Mouse (Mus musculus) stomach, embryonic 14.5 days (tissue): Measurements from ENCODE around the gene AL731706.1. TPM values are rescaled to one million over a fixed set of nuclear protein-coding genes. Genes with fewer than 3 reads are reported as not detected.

Source experiments
- ATAC-seq: fragments of 200-750 bp; cut with Nextera tagmentation; 2 replicates; pipeline ENCODE4 v1.8.0; 2017; ENCODE audit warnings: low read depth, moderate TSS enrichment; ENCODE audit not compliant: insufficient number of reproducible peaks, insufficient read depth, low FRiP score
- H3K27ac ChIP-seq: fragments of 300-500 bp; sonication (generic); 2 replicates; pipeline ENCODE4 v1.5.1; 2014; ENCODE audit warnings: mild to moderate bottlenecking, low read length, moderate library complexity, mixed read lengths
- H3K27me3 ChIP-seq: fragments of 300-500 bp; sonication (generic); 2 replicates; pipeline ENCODE4 v1.6.1; 2014; ENCODE audit warnings: low read length, control low read depth, mixed read lengths; ENCODE audit not compliant: control insufficient read depth, insufficient read depth
- H3K36me3 ChIP-seq: fragments of 300-500 bp; sonication (generic); 2 replicates; pipeline ENCODE4 v1.6.1; 2014; ENCODE audit warnings: mild to moderate bottlenecking, control low read depth, low read length, moderate library complexity, mixed read lengths; ENCODE audit not compliant: control insufficient read depth, insufficient read depth
- H3K4me1 ChIP-seq: fragments of 300-500 bp; sonication (generic); 2 replicates; pipeline ENCODE4 v1.6.1; 2014; ENCODE audit warnings: low read length, control low read depth, mixed read lengths; ENCODE audit not compliant: control insufficient read depth, insufficient read depth
- H3K4me2 ChIP-seq: fragments of 300-500 bp; sonication (generic); replicated peaks from 2 replicates; pipeline ENCODE4 v1.6.1; 2014; ENCODE audit warnings: low read depth, low read length, control low read depth
- H3K4me3 ChIP-seq: fragments of 300-500 bp; sonication (generic); 2 replicates; pipeline ENCODE4 v1.5.1; 2014; ENCODE audit warnings: low read depth, low read length, control low read depth
- H3K9ac ChIP-seq: fragments of 300-500 bp; sonication (generic); replicated peaks from 2 replicates; pipeline ENCODE4 v1.6.1; 2014; ENCODE audit warnings: low read depth, mild to moderate bottlenecking, control low read depth, low read length, moderate library complexity, mixed read lengths
- H3K9me3 ChIP-seq: fragments of 300-500 bp; sonication (generic); 2 replicates; pipeline ENCODE4 v1.6.1; 2016; ENCODE audit warnings: low read depth, low read length, control low read depth; ENCODE audit not compliant: control insufficient read depth
- WGBS: fragments of 180-500 bp; shearing (Covaris S2); extraction: QIAGEN DNeasy Blood & Tissue Kit; methylation state at CpG from one replicate; pipeline ENCODE4 v1.1.7; 2014; 5-methylcytosine and 5-hydroxymethylcytosine counted together
- polyA plus RNA-seq: library from polyadenylated mRNA; unstranded; fragments of >200 nt; fragmentation: Nextera tagmentation; extraction: Ambion mirVana; gene quantifications from 2 replicates; pipeline ENCODE4 v1.2.1, GENCODE M21; 2014

Gene AL731706.1
- 34.4 and 37.1 TPM in 2 replicates for polyA plus RNA-seq

DNA sequence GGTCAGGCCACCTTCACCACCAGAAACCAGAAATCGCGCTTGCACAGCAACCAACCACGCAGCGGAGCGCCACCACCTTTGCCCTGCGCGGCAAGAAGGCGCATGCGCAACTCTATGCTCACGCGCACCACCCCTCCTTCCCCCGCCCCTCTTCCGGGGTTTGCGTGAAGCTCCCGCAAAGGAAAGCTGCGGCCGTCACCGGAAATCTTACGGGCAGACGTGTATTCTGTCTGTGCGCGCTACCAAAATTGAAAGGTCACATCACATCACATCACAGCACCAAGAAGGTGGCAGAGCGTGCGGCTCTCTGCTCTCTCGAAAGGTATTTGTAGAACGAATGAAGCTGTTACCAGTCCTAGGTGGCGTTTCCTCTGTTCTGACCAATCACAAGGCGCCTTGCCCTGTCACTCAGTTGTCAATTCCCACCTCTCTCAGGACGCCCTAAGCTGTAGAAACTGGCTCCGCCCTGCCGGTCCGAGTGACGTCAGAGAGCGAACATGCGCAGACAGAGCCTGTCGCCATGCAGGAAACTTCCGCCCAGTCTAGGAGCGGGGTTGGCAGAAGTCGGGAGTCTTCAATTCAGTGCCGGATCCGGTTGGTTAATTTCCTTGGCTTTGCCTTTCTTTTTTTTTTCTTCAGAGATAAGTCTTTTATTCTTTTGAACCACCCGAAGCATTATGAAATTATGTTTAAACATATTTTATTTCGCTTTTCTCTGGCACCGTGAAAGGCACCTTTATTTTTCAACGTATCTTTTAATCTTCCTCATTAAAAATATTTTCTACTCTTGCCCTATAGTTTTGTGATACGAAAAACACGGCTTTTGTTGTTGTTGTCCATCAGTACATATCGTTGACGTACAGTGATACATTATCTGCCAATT lies at the start of gene AL731706.1, which contains the start of the genes Slx4ip and Mkks:
Gene AL731706.1 (minus strand): TSS at position 322 of the 883 bp plus-strand sequence.
Gene Slx4ip (plus strand): TSS at position 151 of the 883 bp plus-strand sequence.
Gene Mkks (minus strand): TSS at position 322 of the 883 bp plus-strand sequence.
- H3K4me1 ChIP-seq, result peaks cover 5% of the 10 kb centered on the region; the same call in 1 of the 2 replicates
- peak within 1 kb of the TSS; percentile 65 for H3K9ac ChIP-seq
- peak within 1 kb of the TSS; percentile 46 for H3K4me2 ChIP-seq
- H3K4me3 ChIP-seq, result peak within 1 kb of the TSS; percentile 78
- no peaks in the 10 kb centered on the region for H3K36me3 ChIP-seq
- peak within 1 kb of the TSS; percentile 89 for H3K27ac ChIP-seq
- H3K9me3 ChIP-seq, result no peaks in the 10 kb centered on the region
- under 1% methylated on average over 49 of the region's 49 CpGs for WGBS
- no peaks in the 10 kb centered on the region for H3K27me3 ChIP-seq
- ATAC-seq, result peak; percentile 97

DNA sequence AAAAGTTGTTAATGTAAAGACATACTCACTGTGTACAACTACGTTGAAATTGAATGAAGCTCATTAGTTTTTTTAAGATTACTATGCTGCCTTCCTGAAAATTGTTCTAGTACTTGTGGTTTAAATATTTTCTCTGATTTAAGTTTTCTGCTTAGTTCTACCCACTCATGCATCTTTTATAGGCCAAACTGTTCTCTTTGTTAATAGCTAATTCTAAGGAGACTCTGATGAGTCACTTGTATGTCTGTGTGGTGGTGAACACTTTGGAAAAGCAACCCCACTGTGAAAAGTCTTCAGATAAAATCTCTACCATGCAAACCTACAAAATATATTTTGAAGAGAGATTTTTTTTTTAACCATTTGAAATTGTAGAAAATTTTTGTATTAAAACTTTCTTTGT lies 47.1 kb upstream of the AL731706.1 start:
- Histone ChIP-seq H3K9ac (no peak overlapping the region), H3K4me2 (no peak overlapping the region), H3K27ac (no peak overlapping the region), H3K4me3 (no peak overlapping the region), H3K9me3 (no peaks in the 10 kb centered on the region), H3K4me1 (no peaks in the 10 kb centered on the region), H3K36me3 (no peaks in the 10 kb centered on the region), H3K27me3 (no peaks in the 10 kb centered on the region)
- WGBS, result 79% methylated on average over 1 of the region's 1 CpGs
- ATAC-seq, result no peak

DNA sequence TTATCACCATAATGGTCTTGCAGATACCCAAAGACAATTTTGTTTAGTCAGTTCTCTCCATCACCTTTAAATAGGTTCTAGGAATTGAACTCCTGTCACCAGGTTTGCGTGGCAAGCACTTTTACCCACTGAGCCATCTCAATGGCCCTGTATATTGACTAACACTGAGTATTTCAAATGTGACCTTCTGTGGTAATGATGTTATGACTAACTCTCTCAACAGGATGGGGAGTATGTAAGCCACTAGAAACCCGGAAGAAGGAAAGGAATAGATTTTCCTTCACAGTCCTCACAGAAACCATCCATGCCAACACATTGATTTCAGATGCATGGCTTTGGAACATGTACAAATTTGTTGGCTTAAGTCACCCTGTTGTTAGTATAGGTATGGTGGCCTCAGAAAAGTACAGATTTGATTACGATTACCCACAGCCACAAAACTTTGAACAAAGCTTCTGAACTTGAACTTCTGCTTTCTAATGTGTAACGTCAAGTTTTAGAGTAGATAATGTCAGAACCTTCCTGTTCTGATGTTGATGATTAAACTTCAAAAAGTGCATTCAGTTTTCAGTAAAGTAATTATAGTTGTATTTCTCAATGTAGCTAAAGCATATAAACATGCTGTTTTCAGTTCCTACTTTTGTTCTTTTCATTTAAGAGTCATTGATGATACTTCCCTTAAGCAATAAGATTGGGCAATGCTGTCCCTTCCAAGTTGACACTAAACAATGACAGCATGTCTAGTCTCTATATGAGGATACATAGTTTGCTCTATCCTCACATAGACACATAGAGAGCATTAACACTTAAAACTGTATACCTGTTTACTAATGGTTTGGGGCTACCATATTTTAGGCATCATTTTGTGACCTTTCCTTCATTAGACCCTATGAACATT lies 45.5 kb upstream of the AL731706.1 start:
- Histone ChIP-seq H3K4me1 (no peaks in the 10 kb centered on the region), H3K27ac (no peak overlapping the region), H3K9ac (no peak overlapping the region), H3K27me3 (no peaks in the 10 kb centered on the region), H3K9me3 (no peaks in the 10 kb centered on the region), H3K36me3 (no peaks in the 10 kb centered on the region), H3K4me3 (no peak overlapping the region), H3K4me2 (no peak overlapping the region)
- ATAC-seq, result no peak
- WGBS, result 89% methylated on average over 4 of the region's 4 CpGs

DNA sequence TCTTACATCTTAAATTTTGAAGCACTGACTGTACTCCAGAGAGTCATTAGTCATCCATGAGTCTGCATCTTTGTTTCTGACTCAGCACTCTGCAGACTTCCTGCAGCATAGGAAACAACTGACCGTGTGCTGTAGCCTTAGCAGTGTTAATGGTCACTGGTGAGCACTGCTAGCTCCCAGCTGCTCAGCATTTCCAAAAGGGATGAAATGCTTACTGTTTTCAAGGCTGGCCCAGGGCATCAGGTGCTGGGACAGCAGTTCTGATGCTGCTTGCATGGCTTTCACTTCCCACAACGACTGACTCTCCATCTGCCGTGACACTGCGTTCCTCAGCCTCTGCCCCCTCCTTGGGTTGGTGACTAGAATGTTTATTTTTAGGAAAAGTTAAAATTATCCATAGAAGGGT lies 29.8 kb upstream of the AL731706.1 start:
- 29% methylated on average over 4 of the region's 4 CpGs for WGBS
- H3K27me3 ChIP-seq, result no peaks in the 10 kb centered on the region
- H3K9me3 ChIP-seq, result no peaks in the 10 kb centered on the region
- H3K4me2 ChIP-seq, result no peak overlapping the region
- no peaks in the 10 kb centered on the region for H3K4me1 ChIP-seq
- ATAC-seq, result peak; percentile 63; the same call in 1 of the 2 replicates
- no peaks in the 10 kb centered on the region for H3K36me3 ChIP-seq
- no peak overlapping the region for H3K4me3 ChIP-seq
- no peak overlapping the region for H3K9ac ChIP-seq
- no peak overlapping the region for H3K27ac ChIP-seq

DNA sequence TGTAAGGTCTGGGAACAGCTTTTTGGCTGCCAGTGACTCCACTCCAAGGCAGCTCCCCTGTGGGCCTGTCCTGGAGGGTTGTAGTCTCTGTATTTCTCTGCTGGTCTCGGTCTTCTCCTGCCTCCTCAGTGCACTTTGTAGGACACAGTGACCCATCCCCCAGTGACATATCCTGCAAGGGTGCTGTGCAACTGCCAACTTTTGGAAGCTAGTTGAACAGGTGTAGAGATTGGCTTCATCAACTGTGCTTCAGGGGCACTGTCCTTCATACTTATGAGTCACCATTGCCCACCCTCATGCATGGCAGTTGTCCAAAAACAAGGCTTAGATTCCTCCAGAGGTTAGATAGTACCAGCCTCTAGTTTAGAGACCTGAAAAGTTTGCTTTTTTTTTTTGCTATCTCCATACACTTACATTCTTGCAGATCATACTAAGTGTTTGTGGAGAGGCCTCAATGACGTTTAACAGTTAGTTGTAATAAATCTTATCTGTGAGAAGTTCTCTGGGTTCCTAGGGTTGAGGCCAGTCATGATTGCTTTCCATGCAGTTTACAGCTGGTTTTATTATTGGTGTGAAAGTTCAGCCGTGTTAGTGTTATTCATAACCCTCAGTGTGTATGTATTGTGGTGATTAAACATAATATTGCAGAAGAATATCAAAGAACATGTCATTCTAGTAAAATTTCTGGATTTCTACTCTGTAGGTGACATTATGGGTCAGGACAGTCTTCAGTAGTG lies 29.2 kb upstream of the AL731706.1 start:
- ATAC-seq, result 0 out of 2 replicates have a peak, but pooled peaks have one; percentile 23
- H3K9me3 ChIP-seq, result no peaks in the 10 kb centered on the region
- 68% methylated on average over 3 of the region's 3 CpGs for WGBS
- no peaks in the 10 kb centered on the region for H3K4me1 ChIP-seq
- H3K27me3 ChIP-seq, result no peaks in the 10 kb centered on the region
- no peak overlapping the region for H3K4me2 ChIP-seq
- no peak overlapping the region for H3K9ac ChIP-seq
- H3K36me3 ChIP-seq, result no peaks in the 10 kb centered on the region
- H3K4me3 ChIP-seq, result no peak overlapping the region
- no peak overlapping the region for H3K27ac ChIP-seq

DNA sequence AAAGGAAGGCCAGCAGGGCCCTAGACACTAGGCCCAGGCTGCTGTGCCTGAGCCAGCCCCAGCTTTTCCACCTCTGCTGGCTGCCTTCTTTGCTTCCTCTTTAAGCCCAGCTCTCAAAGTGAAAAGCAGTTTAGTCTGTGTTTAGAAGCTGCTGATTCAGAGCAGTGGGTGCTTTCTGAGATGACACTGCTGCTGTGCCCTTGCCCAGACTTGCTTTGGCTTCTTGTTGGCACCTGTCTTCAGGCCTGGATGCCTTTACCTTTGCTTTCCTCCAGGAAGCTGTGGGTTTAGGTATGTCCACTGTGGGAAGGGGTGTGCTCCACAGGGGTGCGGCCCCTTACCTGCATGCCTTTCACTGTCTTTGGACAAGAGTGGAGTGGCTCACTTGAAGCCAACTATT lies 28.2 kb upstream of the AL731706.1 start:
- no peaks in the 10 kb centered on the region for H3K27me3 ChIP-seq
- 85% methylated on average over 1 of the region's 1 CpGs for WGBS
- no peaks in the 10 kb centered on the region for H3K4me1 ChIP-seq
- no peak overlapping the region for H3K4me3 ChIP-seq
- no peak overlapping the region for H3K27ac ChIP-seq
- no peak overlapping the region for H3K9ac ChIP-seq
- H3K36me3 ChIP-seq, result no peaks in the 10 kb centered on the region
- ATAC-seq, result 0 out of 2 replicates have a peak, but pooled peaks have one; percentile 50
- H3K9me3 ChIP-seq, result no peaks in the 10 kb centered on the region
- H3K4me2 ChIP-seq, result no peak overlapping the region

DNA sequence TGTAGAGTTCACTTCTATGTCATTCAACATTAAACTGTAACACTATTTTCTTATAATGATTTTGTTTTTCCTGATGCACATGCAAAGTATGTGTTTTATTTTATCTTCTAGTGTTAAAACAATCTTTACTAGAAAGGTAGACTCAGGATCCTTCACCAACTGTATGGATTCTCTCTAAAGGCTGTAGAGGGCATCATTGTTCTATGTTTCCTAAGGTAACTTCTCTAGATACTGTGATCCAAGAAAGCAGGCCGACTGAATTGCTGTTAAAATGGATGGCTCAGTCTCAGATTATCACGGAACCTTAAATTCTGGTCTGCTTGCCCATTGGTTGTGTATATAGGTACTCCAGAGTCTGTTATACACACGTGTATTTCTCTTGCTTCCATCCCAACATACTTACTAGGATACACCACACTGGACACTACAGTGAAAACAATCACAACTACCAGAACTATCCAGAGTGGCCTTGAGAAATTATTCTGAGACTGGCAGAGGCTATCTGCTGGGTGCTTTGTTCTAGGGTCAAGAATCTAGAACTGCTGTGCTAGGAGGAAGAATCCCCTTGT lies 23.2 kb upstream of the AL731706.1 start:
- H3K4me2 ChIP-seq, result no peak overlapping the region
- peaks cover 4% of the 10 kb centered on the region; the same call in 1 of the 2 replicates for H3K4me1 ChIP-seq
- H3K9me3 ChIP-seq, result no peaks in the 10 kb centered on the region
- no peaks in the 10 kb centered on the region for H3K27me3 ChIP-seq
- WGBS, result 45% methylated on average over 3 of the region's 3 CpGs
- H3K9ac ChIP-seq, result no peak overlapping the region
- H3K4me3 ChIP-seq, result no peak overlapping the region
- ATAC-seq, result peak; percentile 14; the same call in 1 of the 2 replicates
- H3K27ac ChIP-seq, result no peak overlapping the region
- no peaks in the 10 kb centered on the region for H3K36me3 ChIP-seq
